Mouse (Mus musculus) CH12.LX (cell line): Measurements from ENCODE around the gene Olfr924. TPM values are rescaled to one million over a fixed set of nuclear protein-coding genes. Genes with fewer than 3 reads are reported as not detected.
"Not testable (repeated sequence)": the region's sequence is repeated elsewhere in the genome, so short reads cannot be mapped to it uniquely, and the experiment has no call there.

Experiments
- DNase-seq: peaks from one replicate; pipeline ENCODE4 v3.0.0-alpha.2; 2013; ENCODE audit errors: extremely low read depth
- H3K27ac ChIP-seq: 2 replicates; pipeline ENCODE4 v1.5.1; 2012; ENCODE audit warnings: low read depth, mild to moderate bottlenecking, control low read depth, moderate library complexity; ENCODE audit not compliant: insufficient read depth
- H3K27me3 ChIP-seq: replicated peaks from 2 replicates; pipeline ENCODE3; 2012; ENCODE audit warnings: inconsistent platforms
- H3K36me3 ChIP-seq, 2 experiments: replicated peaks in 1 of 2; 2 replicates each; pipeline versions ENCODE3 to v1.6.1; 2012; ENCODE audit warnings: inconsistent platforms in 1 of 2, low read length in 1 of 2, mild to moderate bottlenecking in 1 of 2, mixed read lengths in 1 of 2, moderate library complexity in 1 of 2; ENCODE audit not compliant: control insufficient read depth in 1 of 2, insufficient read depth in 1 of 2
- H3K4me1 ChIP-seq, 2 experiments: 2 replicates each; pipeline ENCODE4 v1.6.1; 2012; ENCODE audit warnings: inconsistent platforms in 1 of 2, moderate library complexity in 1 of 2; ENCODE audit not compliant: insufficient read depth in 2 of 2, control insufficient read depth in 1 of 2
- H3K4me2 ChIP-seq: 2 replicates; pipeline ENCODE4 v1.6.1; 2012; ENCODE audit warnings: low read depth, mild to moderate bottlenecking, control low read depth; ENCODE audit not compliant: poor library complexity, insufficient read depth, severe bottlenecking
- H3K4me3 ChIP-seq, 3 experiments: fragments of 150-350 bp in 1 of 3; sonication (generic) in 1 of 3; replicated peaks in 1 of 3; 2 replicates each; pipeline versions ENCODE3 to v1.5.1; 2011 to 2012; ENCODE audit warnings: low read depth in 2 of 3, low read length in 2 of 3, mild to moderate bottlenecking in 2 of 3, moderate library complexity in 2 of 3, control low read depth in 1 of 3, improper control_type of control experiment in 1 of 3, inconsistent platforms in 1 of 3, mixed read lengths in 1 of 3; ENCODE audit not compliant: poor library complexity in 1 of 3
- H3K79me2 ChIP-seq: replicated peaks from 2 replicates; pipeline ENCODE4 v1.6.1; 2012; ENCODE audit warnings: mild to moderate bottlenecking, moderate library complexity; ENCODE audit not compliant: control insufficient read depth, poor library complexity, insufficient read depth, severe bottlenecking; ENCODE audit errors: extremely low read depth
- H3K9ac ChIP-seq: 2 replicates; pipeline ENCODE4 v1.6.1; 2012; ENCODE audit warnings: low read depth, mild to moderate bottlenecking, control low read depth, moderate library complexity; ENCODE audit not compliant: insufficient read depth
- H3K9me3 ChIP-seq: replicated peaks from 2 replicates; pipeline ENCODE3; 2012; ENCODE audit warnings: low read length, inconsistent platforms, mixed read lengths
- E2F4 ChIP-seq: IDR thresholded peaks from 2 replicates; pipeline ENCODE4 v1.6.1; 2011; ENCODE audit warnings: low read depth, low read length, improper control_type of control experiment; ENCODE audit not compliant: insufficient replicate concordance
- EP300 ChIP-seq: IDR thresholded peaks from 2 replicates; pipeline ENCODE4 v1.6.1; 2011; ENCODE audit warnings: low read length, improper control_type of control experiment
- ETS1 ChIP-seq: conservative IDR thresholded peaks from 2 replicates; pipeline ENCODE4 v1.6.1; 2012; ENCODE audit warnings: low read depth, mild to moderate bottlenecking, inconsistent platforms, low read length, improper control_type of control experiment, moderate library complexity
- GABPA ChIP-seq: IDR thresholded peaks from 2 replicates; pipeline ENCODE4 v1.6.1; 2012; ENCODE audit warnings: low read depth, low read length, improper control_type of control experiment, inconsistent platforms; ENCODE audit not compliant: insufficient replicate concordance
- JUND ChIP-seq: conservative IDR thresholded peaks from 2 replicates; pipeline ENCODE4 v1.6.1; 2011; ENCODE audit warnings: low read depth, low read length, improper control_type of control experiment
- KAT2A ChIP-seq: IDR thresholded peaks from 2 replicates; pipeline ENCODE4 v1.6.1; 2012; ENCODE audit warnings: low read length, improper control_type of control experiment, inconsistent platforms; ENCODE audit not compliant: insufficient replicate concordance
- MAX ChIP-seq: IDR thresholded peaks from 2 replicates; pipeline ENCODE4 v1.6.1; 2011; ENCODE audit warnings: low read length, improper control_type of control experiment
- MAZ ChIP-seq: IDR thresholded peaks from 2 replicates; pipeline ENCODE4 v1.6.1; 2012; ENCODE audit warnings: low read depth, mild to moderate bottlenecking, inconsistent platforms, low read length, improper control_type of control experiment, moderate library complexity
- MEF2A ChIP-seq: IDR thresholded peaks from 2 replicates; pipeline ENCODE4 v1.6.1; 2014; ENCODE audit warnings: low read depth, mild to moderate bottlenecking, inconsistent platforms, low read length, improper control_type of control experiment, borderline replicate concordance
- NRF1 ChIP-seq: IDR thresholded peaks from 2 replicates; pipeline ENCODE4 v1.6.1; 2014; ENCODE audit warnings: low read depth, mild to moderate bottlenecking, inconsistent platforms, low read length, improper control_type of control experiment, moderate library complexity
- POLR2A ChIP-seq: IDR thresholded peaks from 2 replicates; pipeline ENCODE4 v1.6.1; 2011; ENCODE audit warnings: low read depth, mild to moderate bottlenecking, improper control_type of control experiment, low read length
- RAD21 ChIP-seq: IDR thresholded peaks from 2 replicates; pipeline ENCODE4 v1.6.1; 2011; ENCODE audit warnings: low read depth, mild to moderate bottlenecking, low read length, improper control_type of control experiment, moderate library complexity
- RCOR1 ChIP-seq: conservative IDR thresholded peaks from 2 replicates; pipeline ENCODE4 v1.6.1; 2012; ENCODE audit warnings: low read depth, mild to moderate bottlenecking, inconsistent platforms, low read length, improper control_type of control experiment
- SMC3 ChIP-seq: IDR thresholded peaks from 2 replicates; pipeline ENCODE4 v1.6.1; 2011; ENCODE audit warnings: low read depth, low read length, improper control_type of control experiment
- TCF12 ChIP-seq: IDR thresholded peaks from 2 replicates; pipeline ENCODE4 v1.6.1; 2014; ENCODE audit warnings: low read depth, mild to moderate bottlenecking, inconsistent platforms, low read length, improper control_type of control experiment
- USF1 ChIP-seq: IDR thresholded peaks from 2 replicates; pipeline ENCODE4 v1.6.1; 2014; ENCODE audit warnings: low read depth, mild to moderate bottlenecking, inconsistent platforms, low read length, improper control_type of control experiment
- USF2 ChIP-seq: conservative IDR thresholded peaks from 2 replicates; pipeline ENCODE4 v1.6.1; 2011; ENCODE audit warnings: low read depth, low read length, improper control_type of control experiment
- ZC3H11A ChIP-seq: IDR thresholded peaks from 2 replicates; pipeline ENCODE4 v1.6.1; 2012; ENCODE audit warnings: low read depth, mild to moderate bottlenecking, inconsistent platforms, low read length, improper control_type of control experiment
- ZKSCAN1 ChIP-seq: IDR thresholded peaks from 2 replicates; pipeline ENCODE4 v1.6.1; 2012; ENCODE audit warnings: low read depth, inconsistent platforms, low read length, improper control_type of control experiment, borderline replicate concordance
- ZNF384 ChIP-seq: IDR thresholded peaks from 2 replicates; pipeline ENCODE4 v1.6.1; 2012; ENCODE audit warnings: low read depth, low read length, improper control_type of control experiment, inconsistent platforms
- dilution Hi-C: fragments of 300-500 bp; cut with MboI; formaldehyde crosslinking; loops from 2 replicates; pipeline ENCODE4 v1.14.3; 2020; ENCODE audit warnings: low sequenced_read_pairs; ENCODE audit not compliant: extremely low pct_unique_long_range_greater_than_20kb, extremely low pct_ligation_motif_present
- in situ Hi-C: fragments of 300-500 bp; cut with MboI; formaldehyde crosslinking; loops from 3 replicates; pipeline ENCODE4 v1.14.3; 2019; ENCODE audit warnings: low sequenced_read_pairs, low pct_ligation_motif_present, low pct_unique_long_range_greater_than_20kb, mixed read lengths
- polyA plus RNA-seq: library from polyadenylated mRNA; unstranded; fragments of >175 nt; gene quantifications from 2 replicates; pipeline ENCODE4 v1.2.1, GENCODE M21; 2012; ENCODE audit warnings: low read depth; ENCODE audit not compliant: insufficient read length
- total RNA-seq, 2 experiments: library from RNA; depleted of rRNA; stranded (reverse); fragments of 300-350 nt in 1 of 2; fragments of >200 nt in 1 of 2; gene quantifications; 2 replicates each; pipeline ENCODE4 v1.2.3; 2012 to 2014

Olfr924 gene
- total and polyA plus RNA-seq, 3 experiments: not detected

DNA sequence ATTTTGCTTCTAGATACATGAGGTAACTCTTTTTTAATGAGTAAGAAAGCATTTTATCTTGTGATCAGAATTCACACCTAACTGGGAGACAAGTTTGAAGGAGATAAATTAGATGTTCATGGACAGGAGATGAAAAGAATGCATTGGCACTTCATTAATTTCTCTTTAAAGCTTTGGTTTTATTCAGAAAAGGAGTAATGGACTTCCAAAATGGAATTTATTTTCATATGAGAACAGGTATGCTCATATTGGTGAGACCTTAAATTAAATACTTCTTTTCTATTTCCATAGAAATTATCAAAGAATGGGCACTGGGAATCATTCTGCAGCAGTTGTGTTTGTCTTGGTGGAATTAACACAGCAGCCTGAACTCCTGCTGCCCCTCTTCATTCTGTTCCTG is 10.5 kb downstream of the Olfr924 start, which contains the start of gene Olfr26:
Olfr26 (plus strand) TSS at position 301 of the 400 bp plus-strand sequence.
- DNase-seq: no peak
- no peaks in the 10 kb centered on the region for H3K9me3 ChIP-seq
- no peak within 1 kb of the TSS for H3K27ac ChIP-seq
- no peaks in the 10 kb centered on the region for H3K79me2 ChIP-seq
- H3K4me3 ChIP-seq: no peak within 1 kb of the TSS
- dilution Hi-C loops: no loop called here
- no peak within 1 kb of the TSS for H3K9ac ChIP-seq
- no peaks in the 10 kb centered on the region for H3K36me3 ChIP-seq
- no peak within 1 kb of the TSS for H3K4me2 ChIP-seq
- TF ChIP-seq MEF2A (no peak), GABPA (no peak), E2F4 (no peak), ZKSCAN1 (no peak), RCOR1 (no peak), NRF1 (no peak), POLR2A (no peak), ZNF384 (no peak), MAZ (no peak), RAD21 (no peak), EP300 (no peak), JUND (no peak), USF2 (no peak), MAX (no peak), ZC3H11A (no peak), ETS1 (no peak), USF1 (no peak), SMC3 (no peak), KAT2A (no peak), TCF12 (no peak)
- H3K27me3 ChIP-seq: no peaks in the 10 kb centered on the region
- H3K4me1 ChIP-seq: no peaks in the 10 kb centered on the region
- in situ Hi-C loops: no loop called here

DNA sequence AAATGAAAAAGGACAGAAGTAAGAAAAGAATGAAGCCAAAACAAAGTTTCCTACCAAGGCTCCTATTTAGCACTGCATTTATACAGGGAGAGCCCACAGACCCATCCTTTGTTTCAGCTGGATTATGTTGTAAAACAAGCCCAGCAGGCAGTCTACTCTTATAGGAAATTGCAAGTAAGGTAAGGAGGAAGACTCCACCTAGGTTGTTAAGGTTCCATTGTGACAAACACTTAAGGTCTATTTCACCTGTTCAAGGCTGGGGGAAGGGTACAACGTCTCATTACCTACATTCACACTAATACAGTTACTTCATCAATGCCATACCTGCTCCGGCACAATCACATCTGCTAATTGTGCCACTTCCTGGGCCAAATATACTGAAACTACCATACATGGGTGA is 30.6 kb downstream of the Olfr924 start:
- H3K4me1 ChIP-seq, H3K4me3 ChIP-seq, H3K27me3 ChIP-seq, in situ Hi-C loops, dilution Hi-C loops, H3K36me3 ChIP-seq, H3K9ac ChIP-seq, H3K27ac ChIP-seq, H3K79me2 ChIP-seq, H3K9me3 ChIP-seq, H3K4me2 ChIP-seq, DNase-seq: not testable (repeated sequence)
